Mouse (Mus musculus): ENCODE measurements around the gene Lce1i. TPM values are rescaled to one million over a fixed set of nuclear protein-coding genes. Genes with fewer than 3 reads are reported as not detected.
"Not testable (repeated sequence)": the region's sequence is repeated elsewhere in the genome, so short reads cannot be mapped to it uniquely, and the experiment has no call there.

The Lce1i gene
- not detected in 2 replicates for polyA plus RNA-seq (2012; rRNA removed)

- WGBS = 63% methylated on average over 1 of the region's 1 CpGs
- no peaks in the 10 kb centered on the region for H3K36me3 ChIP-seq (ENCODE audit: control insufficient read depth, insufficient read depth, low read length)
- H3K4me1 ChIP-seq (ENCODE audit: control insufficient read depth, insufficient read depth, insufficient read length) = no peaks in the 10 kb centered on the region
- no peak for DNase-seq (ENCODE audit: low read depth in 1 of 2, low spot score in 2 of 2)
- H3K27ac ChIP-seq (ENCODE audit: insufficient read depth, low read length) = no peak within 1 kb of the TSS
- TF ChIP-seq CTCF (IDR thresholded peaks at IDR 0.05; ENCODE audit: extremely low read depth, insufficient read depth, insufficient read length, insufficient replicate concordance) (no peak), POLR2A (IDR thresholded peaks at IDR 0.05; ENCODE audit: low read depth, low read length) (no peak)
- H3K4me3 ChIP-seq (ENCODE audit: extremely low read depth, insufficient read depth, insufficient read length) = no peak within 1 kb of the TSS
- no peaks in the 10 kb centered on the region for H3K27me3 ChIP-seq (ENCODE audit: control insufficient read depth, insufficient read depth, low read length)
These were observed at the start of gene Lce1i for GRCm38 (mm10) chr3:92778799-92779198. Gene Lce1i (minus strand): TSS chr3:92778899.

DNA sequence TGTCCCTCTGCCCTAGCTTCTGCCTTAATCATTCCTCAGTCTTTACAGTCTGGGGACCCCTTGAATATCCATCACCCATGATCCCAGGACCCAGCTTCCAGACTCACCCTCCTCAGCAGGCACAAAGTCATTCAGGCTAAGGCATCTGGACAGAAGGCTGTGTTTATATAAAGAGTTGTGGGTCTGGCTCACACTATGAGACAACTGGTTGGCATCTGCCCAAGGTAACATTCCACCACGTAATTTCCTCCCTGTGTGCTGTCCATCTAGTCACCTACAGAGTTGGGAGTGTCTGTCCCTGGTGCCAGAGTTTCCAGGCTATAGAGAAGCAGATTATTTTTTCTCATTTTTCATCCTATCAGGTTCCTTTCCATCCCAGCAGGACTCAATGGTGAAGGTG, 48.4 kb upstream of the Lce1i start, which contains the start of gene Kprp:
Gene Kprp (minus strand): TSS at position 140 of the 400 bp plus-strand sequence.
- WGBS = 28% methylated on average over 1 of the region's 1 CpGs
- Histone ChIP-seq H3K27me3 (ENCODE audit: control insufficient read depth, insufficient read depth, low read length) (no peaks in the 10 kb centered on the region), H3K4me1 (ENCODE audit: control insufficient read depth, insufficient read depth, insufficient read length) (no peaks in the 10 kb centered on the region), H3K27ac (ENCODE audit: insufficient read depth, low read length) (no peak within 1 kb of the TSS), H3K4me3 (ENCODE audit: extremely low read depth, insufficient read depth, insufficient read length) (no peak within 1 kb of the TSS), H3K36me3 (ENCODE audit: control insufficient read depth, insufficient read depth, low read length) (no peaks in the 10 kb centered on the region)
- TF ChIP-seq POLR2A (IDR thresholded peaks at IDR 0.05; ENCODE audit: low read depth, low read length) = no peak
- no peak for TF ChIP-seq CTCF (IDR thresholded peaks at IDR 0.05; ENCODE audit: extremely low read depth, insufficient read depth, insufficient read length, insufficient replicate concordance)
- DNase-seq (ENCODE audit: low read depth in 1 of 2, low spot score in 2 of 2) = no peak

DNA sequence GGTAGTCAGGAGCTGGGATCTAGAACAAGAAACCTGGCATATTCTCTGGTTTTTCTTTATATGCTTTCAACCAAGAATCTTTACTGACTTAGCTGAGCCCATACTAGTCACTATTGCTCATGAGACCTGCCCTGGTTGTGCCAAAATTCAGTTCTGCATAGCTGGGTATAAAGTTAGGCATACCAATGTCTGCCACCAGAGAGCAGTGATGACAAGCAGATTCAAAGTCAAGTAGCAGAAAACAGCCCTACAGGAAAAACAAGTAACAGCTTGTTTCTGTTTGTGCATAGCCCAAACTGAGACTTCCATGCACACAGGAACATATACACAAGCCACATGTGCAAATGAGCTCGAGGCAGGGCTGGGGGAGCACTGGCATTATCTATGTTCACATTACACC, 47.1 kb upstream of the Lce1i start:
- 12% methylated on average over 1 of the region's 1 CpGs for WGBS
- no peaks in the 10 kb centered on the region for H3K4me1 ChIP-seq (ENCODE audit: control insufficient read depth, insufficient read depth, insufficient read length)
- no peaks in the 10 kb centered on the region for H3K36me3 ChIP-seq (ENCODE audit: control insufficient read depth, insufficient read depth, low read length)
- H3K27ac ChIP-seq (ENCODE audit: insufficient read depth, low read length) = no peak overlapping the region
- TF ChIP-seq CTCF (IDR thresholded peaks at IDR 0.05; ENCODE audit: extremely low read depth, insufficient read depth, insufficient read length, insufficient replicate concordance) (no peak), POLR2A (IDR thresholded peaks at IDR 0.05; ENCODE audit: low read depth, low read length) (no peak)
- H3K4me3 ChIP-seq (ENCODE audit: extremely low read depth, insufficient read depth, insufficient read length) = no peak overlapping the region
- DNase-seq (ENCODE audit: low read depth in 1 of 2, low spot score in 2 of 2) = no peak
- no peaks in the 10 kb centered on the region for H3K27me3 ChIP-seq (ENCODE audit: control insufficient read depth, insufficient read depth, low read length)

DNA sequence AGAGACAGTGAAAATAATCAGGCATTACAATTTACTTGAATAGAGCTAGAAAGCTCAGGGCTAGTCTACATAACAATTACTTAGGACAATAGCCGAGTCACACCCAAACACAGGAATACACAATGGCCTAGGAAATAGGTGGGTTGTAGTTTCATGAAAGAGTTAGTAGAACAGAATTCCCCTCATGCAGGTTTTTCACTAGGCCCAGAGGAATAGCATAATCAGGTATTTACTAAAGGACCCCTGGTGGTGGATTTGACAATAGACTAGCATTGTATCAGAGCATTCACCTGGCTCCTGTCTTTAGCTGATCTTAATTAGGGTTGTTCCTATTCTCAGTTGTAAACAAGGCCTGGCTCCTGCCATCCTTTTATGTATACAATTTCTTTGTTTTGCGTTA, 37.3 kb upstream of the Lce1i start:
- whole genome bisulfite sequencing = 96% methylated on average over 2 of the region's 2 CpGs
- H3K36me3 ChIP-seq (ENCODE audit: control insufficient read depth, insufficient read depth, low read length); H3K4me3 ChIP-seq (ENCODE audit: extremely low read depth, insufficient read depth, insufficient read length); DNase-seq (ENCODE audit: low read depth in 1 of 2, low spot score in 2 of 2); H3K27ac ChIP-seq (ENCODE audit: insufficient read depth, low read length); H3K4me1 ChIP-seq (ENCODE audit: control insufficient read depth, insufficient read depth, insufficient read length); H3K27me3 ChIP-seq (ENCODE audit: control insufficient read depth, insufficient read depth, low read length): not testable (repeated sequence)

DNA sequence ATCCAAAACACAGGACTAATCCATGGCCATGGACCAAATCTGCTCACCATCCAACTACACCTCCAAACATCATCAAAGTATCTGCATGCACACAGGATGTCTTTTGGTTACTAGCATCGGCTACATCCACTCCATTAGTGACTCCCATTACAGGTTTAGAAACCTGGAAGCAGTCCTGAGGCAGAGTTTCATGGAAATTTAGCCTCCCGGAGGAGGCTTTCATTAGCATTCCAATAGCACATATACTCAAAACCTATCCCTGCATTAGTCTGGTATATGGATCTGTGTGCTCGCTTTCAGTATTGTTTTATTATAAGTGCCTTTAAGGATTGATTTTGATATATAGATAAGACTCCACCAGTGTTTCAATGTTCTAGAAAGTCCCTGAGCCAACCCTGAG, 36.9 kb upstream of the Lce1i start:
- Histone ChIP-seq H3K4me1 (ENCODE audit: control insufficient read depth, insufficient read depth, insufficient read length) (no peaks in the 10 kb centered on the region), H3K36me3 (ENCODE audit: control insufficient read depth, insufficient read depth, low read length) (no peaks in the 10 kb centered on the region), H3K27ac (ENCODE audit: insufficient read depth, low read length) (no peak overlapping the region), H3K27me3 (ENCODE audit: control insufficient read depth, insufficient read depth, low read length) (no peaks in the 10 kb centered on the region), H3K4me3 (ENCODE audit: extremely low read depth, insufficient read depth, insufficient read length) (no peak overlapping the region)
- no peak for TF ChIP-seq POLR2A (IDR thresholded peaks at IDR 0.05; ENCODE audit: low read depth, low read length)
- TF ChIP-seq CTCF (IDR thresholded peaks at IDR 0.05; ENCODE audit: extremely low read depth, insufficient read depth, insufficient read length, insufficient replicate concordance) = no peak
- DNase-seq (ENCODE audit: low read depth in 1 of 2, low spot score in 2 of 2) = no peak
- WGBS = 90% methylated on average over 3 of the region's 3 CpGs

- DNase-seq (ENCODE audit: low read depth in 1 of 2, low spot score in 2 of 2) = no peak
- no peak within 1 kb of the TSS for H3K4me3 ChIP-seq (ENCODE audit: extremely low read depth, insufficient read depth, insufficient read length)
- TF ChIP-seq POLR2A (IDR thresholded peaks at IDR 0.05; ENCODE audit: low read depth, low read length) (no peak), CTCF (IDR thresholded peaks at IDR 0.05; ENCODE audit: extremely low read depth, insufficient read depth, insufficient read length, insufficient replicate concordance) (no peak)
These were observed 29.1 kb upstream of the Lce1i start, which contains the start of gene Lce1k for GRCm38 (mm10) chr3:92807791-92808190. Gene Lce1k (minus strand): TSS chr3:92807891.

DNA sequence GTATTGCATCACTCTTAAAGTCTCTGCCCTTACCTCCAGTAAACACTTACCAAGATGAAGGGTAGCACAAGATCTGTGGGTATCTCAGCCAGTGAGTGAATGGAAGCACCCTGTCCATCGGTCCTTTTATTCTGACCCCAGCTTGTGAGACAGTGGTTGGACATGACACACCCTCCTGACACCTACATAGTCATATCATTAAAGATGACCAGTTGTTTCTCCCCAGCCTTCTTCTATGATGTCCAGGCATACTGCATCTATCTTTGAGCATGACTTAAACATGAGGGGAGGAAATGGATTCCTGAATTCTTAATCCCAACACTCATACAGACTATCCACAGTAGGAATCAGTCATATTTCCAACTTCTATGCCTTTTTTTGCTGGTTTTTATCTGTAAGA, 11.7 kb upstream of the Lce1i start, which contains the start of gene Lce1j:
Gene Lce1j (minus strand): TSS at position 101 of the 400 bp plus-strand sequence.
- no peak within 1 kb of the TSS for H3K4me3 ChIP-seq (ENCODE audit: extremely low read depth, insufficient read depth, insufficient read length)
- 82% methylated on average over 1 of the region's 1 CpGs for WGBS
- DNase-seq (ENCODE audit: low read depth in 1 of 2, low spot score in 2 of 2) = no peak
- H3K27ac ChIP-seq (ENCODE audit: insufficient read depth, low read length) = no peak within 1 kb of the TSS
- TF ChIP-seq POLR2A (IDR thresholded peaks at IDR 0.05; ENCODE audit: low read depth, low read length) = no peak
- TF ChIP-seq CTCF (IDR thresholded peaks at IDR 0.05; ENCODE audit: extremely low read depth, insufficient read depth, insufficient read length, insufficient replicate concordance) = no peak
- H3K4me1 ChIP-seq (ENCODE audit: control insufficient read depth, insufficient read depth, insufficient read length) = no peaks in the 10 kb centered on the region
- no peaks in the 10 kb centered on the region for H3K36me3 ChIP-seq (ENCODE audit: control insufficient read depth, insufficient read depth, low read length)
- no peaks in the 10 kb centered on the region for H3K27me3 ChIP-seq (ENCODE audit: control insufficient read depth, insufficient read depth, low read length)

More at GRCm38 (mm10) chr3:92807791-92808190, 29.1 kb upstream of the Lce1i start, which contains the start of gene Lce1k:
- no peaks in the 10 kb centered on the region for H3K27me3 ChIP-seq (ENCODE audit: control insufficient read depth, insufficient read depth, low read length)
- no peaks in the 10 kb centered on the region for H3K36me3 ChIP-seq (ENCODE audit: control insufficient read depth, insufficient read depth, low read length)
- no peaks in the 10 kb centered on the region for H3K4me1 ChIP-seq (ENCODE audit: control insufficient read depth, insufficient read depth, insufficient read length)
- no peak within 1 kb of the TSS for H3K27ac ChIP-seq (ENCODE audit: insufficient read depth, low read length)

All from spleen, adult 2 months (tissue).